Mouse (Mus musculus) bone marrow macrophage, adult 2 months (primary cell): ENCODE measurements around the gene Bex3. TPM values are rescaled to one million over a fixed set of nuclear protein-coding genes. Genes with fewer than 3 reads are reported as not detected.
"Not testable (repeated sequence)": the region's sequence is repeated elsewhere in the genome, so short reads cannot be mapped to it uniquely, and the experiment has no call there.

ENCODE experiments used
- H3K27ac ChIP-seq: 2 replicates; pipeline ENCODE4 v1.5.1; 2012; ENCODE audit warnings: low read depth, low read length; ENCODE audit not compliant: insufficient read depth
- H3K4me1 ChIP-seq: 2 replicates; pipeline ENCODE4 v1.6.1; 2012; ENCODE audit warnings: low read length; ENCODE audit not compliant: control insufficient read depth, insufficient read depth
- H3K4me3 ChIP-seq: 2 replicates; pipeline ENCODE4 v1.5.1; 2012; ENCODE audit warnings: mild to moderate bottlenecking, low read length, moderate library complexity; ENCODE audit not compliant: insufficient read depth
- CTCF ChIP-seq: IDR thresholded peaks from 2 replicates; pipeline ENCODE4 v1.5.1; 2012; ENCODE audit warnings: low read depth, mild to moderate bottlenecking, low read length, moderate library complexity
- POLR2A ChIP-seq: IDR thresholded peaks from 2 replicates; pipeline ENCODE4 v1.6.1; 2012; ENCODE audit warnings: mild to moderate bottlenecking, low read depth, low read length, borderline replicate concordance
- polyA plus RNA-seq: library from polyadenylated mRNA; stranded (reverse); fragments of >200 nt; gene quantifications from 2 replicates; pipeline ENCODE4 v1.2.4, GENCODE M21; 2012; ENCODE audit not compliant: missing spikeins, insufficient read depth, insufficient read length

The Bex3 gene
- polyA plus RNA-seq, 1 experiment, result 57.3 TPM

DNA sequence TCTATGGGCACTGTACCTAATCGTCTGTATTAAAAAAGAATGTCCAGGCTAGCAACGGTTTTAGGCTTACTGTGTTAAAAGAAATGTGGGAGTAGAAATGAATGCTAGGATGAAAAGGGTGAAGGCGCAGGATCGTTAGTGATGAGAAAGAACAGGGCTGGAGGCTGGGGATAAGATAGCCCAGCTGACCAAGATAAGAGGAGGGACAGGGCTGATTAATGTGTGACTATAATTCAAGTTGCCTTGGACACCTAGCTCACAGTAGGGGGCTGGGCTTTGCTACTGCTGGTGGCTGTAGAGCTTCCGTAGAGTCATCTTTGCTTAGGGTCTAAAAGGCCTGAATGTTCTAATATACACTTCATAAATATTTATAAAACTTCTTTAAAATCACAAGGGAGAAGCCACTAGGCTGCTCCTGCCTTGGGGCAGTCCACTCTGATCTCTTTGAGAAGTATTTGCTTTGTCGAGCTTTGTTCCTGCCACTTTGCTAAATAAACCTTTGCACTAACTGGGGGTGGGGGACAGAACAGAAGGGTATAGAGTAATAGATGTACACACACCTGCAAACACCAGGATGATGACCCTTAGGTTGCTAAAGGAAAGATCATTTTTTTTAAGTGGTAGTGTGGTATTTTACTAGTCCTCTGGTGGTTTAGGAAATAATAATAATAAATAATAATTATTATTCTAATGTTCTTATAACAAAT lies 17.9 kb upstream of the Bex3 start:
- Histone ChIP-seq H3K4me1 (no peaks in the 10 kb centered on the region), H3K27ac (no peak overlapping the region), H3K4me3 (no peak overlapping the region)
- TF ChIP-seq POLR2A (no peak), CTCF (no peak)

DNA sequence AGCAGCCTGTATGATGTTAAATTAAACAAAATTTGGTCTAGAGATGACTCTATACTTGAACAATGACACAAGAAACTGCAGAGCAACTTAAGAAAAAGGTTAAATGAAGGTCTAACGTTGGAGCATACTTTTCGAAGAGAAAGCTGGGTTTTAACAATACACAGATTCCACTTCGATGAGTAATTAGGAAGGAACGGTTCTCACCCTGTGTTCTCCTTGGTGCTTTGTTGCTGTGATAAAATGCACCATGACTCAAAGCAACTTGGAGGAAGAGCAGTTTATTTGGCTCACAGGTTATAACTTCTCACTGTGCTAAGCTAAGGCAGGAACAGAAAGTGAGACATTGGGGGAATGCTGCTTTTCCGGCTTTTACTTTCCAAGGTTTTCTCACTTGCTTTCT lies 2.3 kb upstream of the Bex3 start:
- Histone ChIP-seq H3K4me1 (peaks cover 6% of the 10 kb centered on the region; the same call in 1 of the 2 replicates), H3K27ac (no peak overlapping the region), H3K4me3 (no peak overlapping the region)
- no peak for TF ChIP-seq CTCF

DNA sequence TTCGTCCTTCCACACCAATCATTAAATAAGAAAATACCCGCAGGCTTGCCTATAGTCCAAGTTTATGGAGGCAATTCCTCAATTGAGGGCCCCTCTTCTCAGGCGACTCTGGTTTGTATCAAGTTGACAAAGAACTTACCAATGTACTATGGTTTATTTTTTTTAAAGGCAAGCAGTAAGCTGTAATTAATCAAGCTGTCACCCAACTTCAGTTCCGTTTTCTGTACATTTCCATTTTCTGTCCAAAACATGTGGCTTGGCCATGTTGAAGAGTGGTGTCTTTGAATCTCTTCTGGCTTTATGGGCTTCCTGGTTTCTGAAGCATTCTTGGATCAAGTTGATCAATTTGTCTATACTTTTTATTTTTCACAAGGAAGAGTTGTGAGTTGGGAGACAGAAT lies 1.9 kb upstream of the Bex3 start:
- no peak overlapping the region for H3K27ac ChIP-seq
- peaks cover 6% of the 10 kb centered on the region; the same call in 1 of the 2 replicates for H3K4me1 ChIP-seq
- no peak overlapping the region for H3K4me3 ChIP-seq
- TF ChIP-seq POLR2A, result no peak
- TF ChIP-seq CTCF, result no peak

DNA sequence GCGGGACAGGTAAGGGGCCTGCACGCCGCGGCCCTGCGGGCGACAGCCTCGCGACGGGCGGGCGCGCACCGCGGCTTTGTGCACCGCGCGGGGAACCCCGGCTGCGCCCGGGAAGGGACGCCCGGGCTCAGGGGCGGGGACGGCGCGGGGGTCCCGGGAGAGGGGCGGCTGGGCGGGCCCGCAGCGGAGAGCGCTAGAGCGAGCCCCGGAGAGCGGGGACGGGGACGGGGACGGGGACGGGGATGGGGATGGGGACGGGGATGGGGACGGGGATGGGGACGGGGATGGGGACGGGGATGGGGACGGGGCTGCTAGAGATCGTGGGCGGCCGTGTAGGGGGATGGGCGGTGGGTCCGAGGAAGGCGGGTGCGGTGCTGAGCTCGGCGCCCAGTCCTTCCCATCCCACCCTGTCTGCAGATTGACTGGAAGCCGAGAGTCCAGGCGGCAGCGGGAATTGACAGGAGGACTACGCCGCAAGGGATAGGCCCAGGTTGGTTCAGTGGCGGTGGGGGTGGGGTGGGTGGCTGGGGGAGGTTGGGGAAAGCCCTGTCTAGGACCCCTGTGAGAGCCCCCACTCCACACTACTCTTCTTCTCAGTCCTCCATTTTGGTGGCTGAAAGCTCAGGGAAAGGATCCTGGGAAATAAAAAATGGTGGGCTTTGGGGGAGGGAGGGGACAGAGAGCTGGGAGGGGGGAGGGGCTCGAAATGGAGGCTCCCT lies 499 bp downstream of the Bex3 start:
- H3K4me1 ChIP-seq, H3K27ac ChIP-seq: not testable (repeated sequence)
- peak overlapping the region; percentile 50 for H3K4me3 ChIP-seq

DNA sequence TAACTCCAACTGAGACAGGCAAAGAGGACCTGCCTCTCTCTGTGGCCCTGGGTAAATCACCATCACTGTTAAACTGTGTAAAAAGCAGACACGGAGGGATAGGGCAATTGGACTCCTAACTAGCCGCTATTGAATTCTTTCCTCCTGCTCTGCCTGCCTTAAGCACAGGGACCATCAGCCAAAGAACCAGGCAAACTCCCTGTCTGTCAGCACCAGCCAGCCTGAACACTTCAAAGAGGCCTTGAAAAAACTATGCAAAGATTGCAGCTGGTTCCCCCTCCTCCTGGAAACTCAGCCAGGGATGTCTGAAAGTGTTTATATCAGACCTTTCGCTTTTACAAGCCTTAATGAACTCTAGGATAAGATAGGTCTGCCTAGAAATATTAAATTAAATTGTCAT lies 4.5 kb downstream of the Bex3 start:
- peaks cover 6% of the 10 kb centered on the region; the same call in 1 of the 2 replicates for H3K4me1 ChIP-seq
- H3K27ac ChIP-seq, result no peak overlapping the region
- TF ChIP-seq CTCF (no peak), POLR2A (no peak)
- no peak overlapping the region for H3K4me3 ChIP-seq

GRCm38 (mm10) chrX:136275386-136275785 lies 5.3 kb downstream of the Bex3 start:
- Histone ChIP-seq H3K4me3 (no peak overlapping the region), H3K27ac (no peak overlapping the region), H3K4me1 (peaks cover 6% of the 10 kb centered on the region; the same call in 1 of the 2 replicates)
- TF ChIP-seq CTCF (no peak), POLR2A (no peak)

DNA sequence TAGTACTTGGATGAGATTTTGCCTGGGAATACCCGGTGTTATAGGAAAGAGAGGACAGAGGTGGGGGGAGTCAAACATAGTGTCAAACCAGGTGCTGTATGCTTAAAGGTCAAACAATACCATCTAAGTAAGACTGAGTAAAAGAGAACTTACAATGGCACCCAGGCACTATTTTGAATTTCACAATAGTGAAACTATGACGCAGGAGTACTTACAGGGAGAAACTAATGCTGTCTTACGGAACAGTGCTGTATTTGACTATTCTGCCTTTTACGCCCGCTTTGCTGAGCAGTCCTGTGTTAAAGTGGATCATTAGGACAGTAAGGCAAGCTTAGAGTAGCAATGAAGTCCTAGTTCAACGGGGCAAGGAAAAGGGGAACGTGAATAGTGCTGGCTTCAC lies 7.5 kb downstream of the Bex3 start:
- Histone ChIP-seq H3K4me3 (no peak overlapping the region), H3K4me1 (no peaks in the 10 kb centered on the region), H3K27ac (no peak overlapping the region)
- TF ChIP-seq CTCF (no peak), POLR2A (no peak)

GRCm38 (mm10) chrX:136278401-136278800 lies 8.3 kb downstream of the Bex3 start:
- no peak for TF ChIP-seq CTCF
- no peak overlapping the region for H3K27ac ChIP-seq
- H3K4me1 ChIP-seq, result no peaks in the 10 kb centered on the region
- H3K4me3 ChIP-seq, result no peak overlapping the region

DNA sequence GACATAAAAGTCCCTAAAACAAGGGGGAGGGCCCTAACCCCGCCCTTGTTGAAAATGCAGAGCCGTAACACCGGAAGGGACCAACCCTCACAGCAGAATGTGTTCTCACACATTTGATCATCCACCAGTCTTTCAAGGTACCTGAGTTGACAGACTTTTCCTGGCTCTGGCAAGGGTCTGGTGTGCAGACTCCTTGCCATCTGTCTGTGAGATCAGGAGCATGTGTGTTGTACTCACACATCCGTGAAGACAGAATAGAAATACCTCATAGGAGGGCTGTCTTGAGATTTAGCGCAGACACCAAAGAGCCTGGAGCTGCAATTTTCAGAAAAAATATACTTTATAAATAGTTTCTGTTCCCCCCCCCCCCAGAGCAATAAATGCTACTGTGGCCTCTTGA lies 9.4 kb downstream of the Bex3 start:
- Histone ChIP-seq H3K4me1 (no peaks in the 10 kb centered on the region), H3K27ac (no peak overlapping the region), H3K4me3 (no peak overlapping the region)
- no peak for TF ChIP-seq POLR2A

DNA sequence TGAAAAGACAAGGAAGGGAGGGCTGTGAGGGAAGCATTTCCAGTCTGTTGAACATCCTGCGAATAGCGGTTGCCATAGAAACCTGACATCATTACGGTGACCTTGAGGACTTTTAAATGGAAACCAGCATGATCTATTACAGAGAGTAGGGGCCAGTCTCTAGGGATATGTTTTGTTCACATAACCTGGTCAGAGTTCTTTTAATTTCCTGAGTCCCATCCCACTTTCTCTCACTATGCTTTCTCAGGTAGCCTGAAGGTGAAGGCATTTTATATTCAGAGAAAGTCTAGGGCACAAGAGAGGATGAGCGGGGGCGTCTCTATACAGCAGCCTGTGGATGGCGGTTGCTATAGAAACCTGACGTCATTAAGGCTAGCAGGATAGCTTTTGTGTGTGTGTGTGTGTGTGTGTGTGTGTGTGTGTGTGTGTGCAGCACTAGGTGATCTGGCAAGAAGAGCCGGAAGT lies 20.8 kb downstream of the Bex3 start:
- Histone ChIP-seq H3K4me1 (no peaks in the 10 kb centered on the region), H3K4me3 (no peak overlapping the region), H3K27ac (no peak overlapping the region)
- TF ChIP-seq POLR2A (no peak), CTCF (no peak)
